Mouse (Mus musculus): ENCODE results near the gene Mpeg1.

DNA sequence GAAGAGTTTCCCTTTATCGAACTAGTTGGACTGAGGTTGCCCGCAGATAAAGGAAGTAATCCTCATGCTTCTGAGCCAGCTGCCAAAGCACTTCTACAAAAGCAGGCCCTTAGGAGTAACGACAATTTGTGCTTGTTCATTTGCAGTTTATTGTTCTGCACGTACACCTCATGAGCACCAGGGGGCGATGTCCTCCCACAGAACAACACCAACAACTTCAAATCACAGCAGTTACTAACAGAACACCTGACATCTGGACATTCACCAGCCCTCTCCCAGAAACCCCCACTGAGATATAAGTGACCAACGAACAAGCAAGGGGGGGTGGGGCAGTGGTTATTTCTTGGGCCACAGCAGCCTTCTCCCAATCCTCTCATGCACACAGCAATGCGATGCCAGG lies 5.6 kb downstream of the Mpeg1 start:
- peak; percentile 47 for TF ChIP-seq CTCF (IDR thresholded peaks at IDR 0.05; ENCODE audit: control insufficient read depth, insufficient read depth, insufficient read length)
- no peak for TF ChIP-seq FOSL1 (IDR thresholded peaks at IDR 0.05; ENCODE audit: insufficient read depth, low read length, poor library complexity, severe bottlenecking)
